In genomic region chr3:148806977-148807376, GRCm38 (mm10) we compare ENCODE assay signal across 15 mouse cellular contexts.
A peak's percentile ranks its signal among the peaks of the same experiment; 100 is the strongest.
DNase-seq lines count a peak whose midpoint lies in the region; ATAC-seq and TF ChIP-seq lines count a peak whose summit lies in the region.
"Had no signal": no experiment of that assay in that cellular context is flagged by ENCODE, and none has a peak within 500 bp of the region (broad histone marks: within the 10 kb centered on the region; RNA-seq: fewer than 3 reads in every experiment).

No protein-coding gene starts in this region.

- no peaks in the 10 kb centered on the region for H3K36me3 ChIP-seq in heart, adult 2 months (ENCODE audit: control insufficient read depth, insufficient read depth, low read length)
- H3K36me3 ChIP-seq in heart, embryonic 11.5 days (ENCODE audit: control insufficient read depth, insufficient read depth, low read length) = no peaks in the 10 kb centered on the region
- no peaks in the 10 kb centered on the region for H3K36me3 ChIP-seq in heart, embryonic 15.5 days
- no peaks in the 10 kb centered on the region for H3K36me3 ChIP-seq in splenic B cell, adult 2 months (ENCODE audit: control insufficient read depth, insufficient read depth, low read length, poor library complexity, severe bottlenecking)
- H3K36me3 ChIP-seq: limb, embryonic 15.5 days; stomach, embryonic 15.5 days had no signal

- peak; percentile 37; the same call in 1 of the 2 replicates for TF ChIP-seq POLR2A in heart, adult 2 months (IDR thresholded peaks at IDR 0.05; ENCODE audit: insufficient read depth, low read depth, low read length)

- no peak overlapping the region for H3K4me3 ChIP-seq in heart, adult 2 months
- H3K4me3 ChIP-seq in heart, embryonic 11.5 days (ENCODE audit: low read depth, low read length) = no peak overlapping the region
- H3K4me3 ChIP-seq in heart, embryonic 15.5 days = no peak overlapping the region
- H3K4me3 ChIP-seq: limb, embryonic 15.5 days; stomach, embryonic 15.5 days had no signal

- intact Hi-C loops in heart, adult 2 months (cut with DNase I) = no loop called here

- 51% methylated on average over 9 of the region's 9 CpGs for WGBS in heart, adult 2 months
- 56% methylated on average over 9 of the region's 9 CpGs for WGBS in heart, embryonic 11.5 days (ENCODE audit: insufficient replicate concordance)
- WGBS in heart, embryonic 15.5 days = 64% methylated on average over 9 of the region's 9 CpGs

- DNase-seq in heart, adult 2 months = peak in 1 of 2 experiments; percentile 20
- DNase-seq in 416B (ENCODE audit: low read depth) = peak; percentile 7
- DNase-seq in splenic B cell, adult 2 months (ENCODE audit: low read depth, low spot score) = peak; percentile 36
- DNase-seq in right cerebral cortex, adult 18-20 months = no peak
- DNase-seq in adrenal gland, adult 18-20 months (ENCODE audit: low spot score in 2 of 2) = no peak
- DNase-seq in Muller cell, postnatal 12 days (ENCODE audit: inconsistent ontology term) = no peak
- DNase-seq: cerebellum, postnatal 25 days; kidney, postnatal 14 days had no signal

- no peak overlapping the region for H3K4me2 ChIP-seq in heart, embryonic 11.5 days
- H3K4me2 ChIP-seq in heart, embryonic 15.5 days = no peak overlapping the region
- H3K4me2 ChIP-seq: limb, embryonic 15.5 days; stomach, embryonic 15.5 days had no signal

- H3K27ac ChIP-seq in heart, adult 2 months = no peak overlapping the region
- no peak overlapping the region for H3K27ac ChIP-seq in heart, embryonic 11.5 days (ENCODE audit: low read depth, low read length)
- peak overlapping the region; percentile 17; the same call in 1 of the 2 replicates for H3K27ac ChIP-seq in heart, embryonic 15.5 days
- H3K27ac ChIP-seq: limb, embryonic 15.5 days; macrophage; stomach, embryonic 15.5 days had no signal

- no peaks in the 10 kb centered on the region for H3K27me3 ChIP-seq in heart, adult 2 months (ENCODE audit: control insufficient read depth, insufficient read depth, low read length)
- H3K27me3 ChIP-seq in heart, embryonic 11.5 days (ENCODE audit: control insufficient read depth, insufficient read depth, low read length) = no peaks in the 10 kb centered on the region
- H3K27me3 ChIP-seq in heart, embryonic 15.5 days = no peaks in the 10 kb centered on the region
- no peaks in the 10 kb centered on the region for H3K27me3 ChIP-seq in splenic B cell, adult 2 months (ENCODE audit: control insufficient read depth, insufficient read depth, low read length, poor library complexity, severe bottlenecking)
- H3K27me3 ChIP-seq: limb, embryonic 15.5 days; stomach, embryonic 15.5 days had no signal

- no peak for TF ChIP-seq CTCF in heart, adult 2 months (IDR thresholded peaks at IDR 0.05)

- ATAC-seq in heart, embryonic 11.5 days (replicated peaks; ENCODE audit: insufficient number of reproducible peaks, low FRiP score, low TSS enrichment) = no peak
- peak; percentile 47 for ATAC-seq in heart, embryonic 15.5 days (replicated peaks; ENCODE audit: insufficient number of reproducible peaks, insufficient read depth, low FRiP score, low read depth)
- ATAC-seq: forebrain, embryonic 14.5 days; inflammation-experienced regulatory T-cells, adult 6 months had no signal

- H3K79me2 ChIP-seq in heart, adult 2 months (replicated peaks; ENCODE audit: control insufficient read depth, insufficient read depth, low read length) = no peaks in the 10 kb centered on the region

- H3K9me3 ChIP-seq in heart, embryonic 11.5 days (replicated peaks; ENCODE audit: control insufficient read depth, low read length) = no peaks in the 10 kb centered on the region
- H3K9me3 ChIP-seq in heart, embryonic 15.5 days (replicated peaks) = no peaks in the 10 kb centered on the region
- H3K9me3 ChIP-seq: limb, embryonic 15.5 days; stomach, embryonic 15.5 days had no signal

- H3K4me1 ChIP-seq in heart, adult 2 months (ENCODE audit: control insufficient read depth, insufficient read depth, low read length) = no peaks in the 10 kb centered on the region; the same call in 1 of the 2 replicates
- no peaks in the 10 kb centered on the region; the same call in 1 of the 2 replicates for H3K4me1 ChIP-seq in heart, embryonic 11.5 days (ENCODE audit: control insufficient read depth, insufficient read depth, low read length)
- H3K4me1 ChIP-seq in heart, embryonic 15.5 days (replicated peaks) = peaks cover 4% of the 10 kb centered on the region; the same call in 1 of the 2 replicates
- H3K4me1 ChIP-seq: limb, embryonic 15.5 days; stomach, embryonic 15.5 days had no signal

- H3K9ac ChIP-seq in heart, adult 2 months (ENCODE audit: low read depth, low read length) = no peak overlapping the region
- no peak overlapping the region for H3K9ac ChIP-seq in heart, embryonic 11.5 days (ENCODE audit: low read depth, low read length)
- no peak overlapping the region for H3K9ac ChIP-seq in heart, embryonic 15.5 days
- H3K9ac ChIP-seq: limb, embryonic 15.5 days; stomach, embryonic 15.5 days had no signal

- TF ChIP-seq EP300 in heart, adult 2 months (IDR thresholded peaks at IDR 0.05; ENCODE audit: insufficient read depth, low read depth, low read length) = peak; percentile 71; the same call in 1 of the 2 replicates

Comparison
In these comparisons a context has a peak if more than half of its experiments do, and no peak if none do; other contexts are left out.
1. DNase-seq: peak in 416B (single experiment) and splenic B cell, adult 2 months (single experiment); none in right cerebral cortex, adult 18-20 months (single experiment), adrenal gland, adult 18-20 months (0 of 2) and Muller cell, postnatal 12 days (single experiment).